Mouse (Mus musculus): ENCODE results near the gene Adtrp. TPM values are rescaled to one million over a fixed set of nuclear protein-coding genes. Genes with fewer than 3 reads are reported as not detected.

The Adtrp gene
- total and polyA plus RNA-seq, 3 experiments = 0.64 to 4.2 (median 2.3) TPM

- Histone ChIP-seq H3K4me3 (no peak overlapping the region), H3K79me2 (replicated peaks; ENCODE audit: control insufficient read depth, insufficient read depth, low read length) (no peaks in the 10 kb centered on the region), H3K9ac (ENCODE audit: low read depth, low read length) (no peak overlapping the region), H3K27ac (no peak overlapping the region), H3K27me3 (ENCODE audit: control insufficient read depth, insufficient read depth, low read length) (no peaks in the 10 kb centered on the region), H3K4me1 (ENCODE audit: control insufficient read depth, insufficient read depth, low read length) (no peaks in the 10 kb centered on the region), H3K36me3 (ENCODE audit: control insufficient read depth, insufficient read depth, low read length) (no peaks in the 10 kb centered on the region)
- intact Hi-C loops (cut with DNase I) = no loop called here
- TF ChIP-seq EP300 (IDR thresholded peaks at IDR 0.05; ENCODE audit: insufficient read depth, low read depth, low read length) (no peak), CTCF (IDR thresholded peaks at IDR 0.05) (no peak), POLR2A (IDR thresholded peaks at IDR 0.05; ENCODE audit: insufficient read depth, low read depth, low read length) (no peak)
- 73% methylated on average over 4 of the region's 4 CpGs for WGBS
- peak; percentile 19 to 43 for DNase-seq
Observed at GRCm38 (mm10) chr13:41883665-41884291, 36.3 kb upstream of the Adtrp start.

GRCm38 (mm10) chr13:41881201-41881600 is 33.7 kb upstream of the Adtrp start:
- WGBS = 33% methylated on average over 2 of the region's 2 CpGs
- peak; percentile 21 to 37 for DNase-seq
- H3K27ac ChIP-seq = no peak overlapping the region

GRCm38 (mm10) chr13:41880525-41880924 is 33.0 kb upstream of the Adtrp start:
- Histone ChIP-seq H3K9ac (ENCODE audit: low read depth, low read length) (no peak overlapping the region), H3K27ac (no peak overlapping the region), H3K36me3 (ENCODE audit: control insufficient read depth, insufficient read depth, low read length) (no peaks in the 10 kb centered on the region), H3K4me1 (ENCODE audit: control insufficient read depth, insufficient read depth, low read length) (no peaks in the 10 kb centered on the region), H3K27me3 (ENCODE audit: control insufficient read depth, insufficient read depth, low read length) (no peaks in the 10 kb centered on the region), H3K4me3 (no peak overlapping the region), H3K79me2 (replicated peaks; ENCODE audit: control insufficient read depth, insufficient read depth, low read length) (no peaks in the 10 kb centered on the region)
- DNase-seq = no peak
- intact Hi-C loops (cut with DNase I) = no loop called here
- TF ChIP-seq EP300 (IDR thresholded peaks at IDR 0.05; ENCODE audit: insufficient read depth, low read depth, low read length) = no peak
- TF ChIP-seq POLR2A (IDR thresholded peaks at IDR 0.05; ENCODE audit: insufficient read depth, low read depth, low read length) = no peak
- no peak for TF ChIP-seq CTCF (IDR thresholded peaks at IDR 0.05)

More at GRCm38 (mm10) chr13:41881201-41881600, 33.7 kb upstream of the Adtrp start:
- H3K79me2 ChIP-seq (replicated peaks; ENCODE audit: control insufficient read depth, insufficient read depth, low read length) = no peaks in the 10 kb centered on the region
- H3K4me1 ChIP-seq (ENCODE audit: control insufficient read depth, insufficient read depth, low read length) = no peaks in the 10 kb centered on the region
- no peaks in the 10 kb centered on the region for H3K27me3 ChIP-seq (ENCODE audit: control insufficient read depth, insufficient read depth, low read length)
- H3K9ac ChIP-seq (ENCODE audit: low read depth, low read length) = no peak overlapping the region
- TF ChIP-seq CTCF (IDR thresholded peaks at IDR 0.05) = no peak
- TF ChIP-seq EP300 (IDR thresholded peaks at IDR 0.05; ENCODE audit: insufficient read depth, low read depth, low read length) = no peak
- TF ChIP-seq POLR2A (IDR thresholded peaks at IDR 0.05; ENCODE audit: insufficient read depth, low read depth, low read length) = no peak
- intact Hi-C loops (cut with DNase I) = no loop called here
- no peak overlapping the region for H3K4me3 ChIP-seq
- no peaks in the 10 kb centered on the region for H3K36me3 ChIP-seq (ENCODE audit: control insufficient read depth, insufficient read depth, low read length)

- Histone ChIP-seq H3K36me3 (ENCODE audit: control insufficient read depth, insufficient read depth, low read length) (peaks cover 4% of the 10 kb centered on the region), H3K4me3 (no peak overlapping the region), H3K4me1 (ENCODE audit: control insufficient read depth, insufficient read depth, low read length) (peaks cover 6% of the 10 kb centered on the region), H3K9ac (ENCODE audit: low read depth, low read length) (no peak overlapping the region), H3K79me2 (replicated peaks; ENCODE audit: control insufficient read depth, insufficient read depth, low read length) (no peaks in the 10 kb centered on the region), H3K27me3 (ENCODE audit: control insufficient read depth, insufficient read depth, low read length) (no peaks in the 10 kb centered on the region), H3K27ac (no peak overlapping the region)
- 75% methylated on average over 7 of the region's 7 CpGs for WGBS
- DNase-seq = no peak
- intact Hi-C loops (cut with DNase I) = no loop called here
- TF ChIP-seq CTCF (IDR thresholded peaks at IDR 0.05) (no peak), POLR2A (IDR thresholded peaks at IDR 0.05; ENCODE audit: insufficient read depth, low read depth, low read length) (no peak), EP300 (IDR thresholded peaks at IDR 0.05; ENCODE audit: insufficient read depth, low read depth, low read length) (no peak)
Observed at GRCm38 (mm10) chr13:41872686-41873085, 25.2 kb upstream of the Adtrp start.

GRCm38 (mm10) chr13:41872161-41872562 is 24.7 kb upstream of the Adtrp start:
- TF ChIP-seq CTCF (IDR thresholded peaks at IDR 0.05) = no peak
- TF ChIP-seq POLR2A (IDR thresholded peaks at IDR 0.05; ENCODE audit: insufficient read depth, low read depth, low read length) = no peak
- no peak for TF ChIP-seq EP300 (IDR thresholded peaks at IDR 0.05; ENCODE audit: insufficient read depth, low read depth, low read length)
- Histone ChIP-seq H3K4me3 (no peak overlapping the region), H3K79me2 (replicated peaks; ENCODE audit: control insufficient read depth, insufficient read depth, low read length) (no peaks in the 10 kb centered on the region), H3K4me1 (ENCODE audit: control insufficient read depth, insufficient read depth, low read length) (peaks cover 6% of the 10 kb centered on the region), H3K27me3 (ENCODE audit: control insufficient read depth, insufficient read depth, low read length) (no peaks in the 10 kb centered on the region), H3K9ac (ENCODE audit: low read depth, low read length) (no peak overlapping the region), H3K36me3 (ENCODE audit: control insufficient read depth, insufficient read depth, low read length) (peaks cover 4% of the 10 kb centered on the region), H3K27ac (no peak overlapping the region; the same call in 1 of the 2 replicates)
- WGBS = 36% methylated on average over 8 of the region's 8 CpGs
- intact Hi-C loops (cut with DNase I) = no loop called here
- no peak for DNase-seq

- Histone ChIP-seq H3K36me3 (ENCODE audit: control insufficient read depth, insufficient read depth, low read length) (peaks cover 6% of the 10 kb centered on the region), H3K27ac (no peak overlapping the region), H3K79me2 (replicated peaks; ENCODE audit: control insufficient read depth, insufficient read depth, low read length) (no peaks in the 10 kb centered on the region), H3K9ac (ENCODE audit: low read depth, low read length) (no peak overlapping the region), H3K4me1 (ENCODE audit: control insufficient read depth, insufficient read depth, low read length) (peaks cover 10% of the 10 kb centered on the region), H3K4me3 (no peak overlapping the region), H3K27me3 (ENCODE audit: control insufficient read depth, insufficient read depth, low read length) (no peaks in the 10 kb centered on the region)
- intact Hi-C loops (cut with DNase I) = no loop called here
- WGBS = 71% methylated on average over 2 of the region's 2 CpGs
- TF ChIP-seq CTCF (IDR thresholded peaks at IDR 0.05) = no peak
- TF ChIP-seq EP300 (IDR thresholded peaks at IDR 0.05; ENCODE audit: insufficient read depth, low read depth, low read length) = no peak
- no peak for TF ChIP-seq POLR2A (IDR thresholded peaks at IDR 0.05; ENCODE audit: insufficient read depth, low read depth, low read length)
- no peak for DNase-seq
Observed at GRCm38 (mm10) chr13:41867533-41867932, 20.0 kb upstream of the Adtrp start.
